Mouse (Mus musculus) layer of hippocampus, postnatal 36 days (tissue): ENCODE data around the gene Prss48. TPM values are rescaled to one million over a fixed set of nuclear protein-coding genes. Genes with fewer than 3 reads are reported as not detected.

ENCODE experiments used
- total RNA-seq, 2 experiments: library from RNA; stranded (reverse); gene quantifications; 2 replicates each; pipeline ENCODE4 v1.2.3; 2021

The Prss48 gene
- total RNA-seq, 2 experiments from 2014 or later = not detected

Other genes with a start within 250 kb of the Prss48 start
- gene Fam160a1, start 185.2 kb downstream of the Prss48 start, total RNA-seq = 10 to 100 TPM; 11.1 to 15.5 TPM
- under 1 TPM; 0.25 to 0.30 TPM for gene Glt28d2, start 115.0 kb downstream of the Prss48 start, total RNA-seq
- not detected for gene Gm37240, start 115.0 kb downstream of the Prss48 start, total RNA-seq
- 10 to 100 TPM; 23.4 to 26.4 TPM for gene Sh3d19, start 31.4 kb downstream of the Prss48 start, total RNA-seq
- gene Rps3a1, start 140.2 kb upstream of the Prss48 start, total RNA-seq = 100 to 1,000 TPM; 392 to 411 TPM
- gene Lrba, start 222.2 kb upstream of the Prss48 start, total RNA-seq = 10 to 100 TPM; 25.7 to 29.9 TPM